Mouse (Mus musculus) MEL (cell line): ENCODE data around the gene Pex10.

Source experiments
- CTCF ChIP-seq, 3 experiments: IDR thresholded peaks in 2 of 3; conservative IDR thresholded peaks in 1 of 3; 2 replicates each; pipeline ENCODE4 v1.5.1; 2011 to 2012; ENCODE audit warnings: low read length in 3 of 3, low read depth in 2 of 3, mild to moderate bottlenecking in 2 of 3, improper control_type of control experiment in 1 of 3, inconsistent platforms in 1 of 3, mixed read lengths in 1 of 3, moderate library complexity in 1 of 3; ENCODE audit not compliant: control insufficient read depth in 1 of 3, insufficient read depth in 1 of 3, poor library complexity in 1 of 3, severe bottlenecking in 1 of 3
- MXI1 ChIP-seq: IDR thresholded peaks from 2 replicates; pipeline ENCODE4 v1.6.1; 2011; ENCODE audit warnings: mild to moderate bottlenecking, low read depth, low read length, improper control_type of control experiment
- USF2 ChIP-seq, 2 experiments: IDR thresholded peaks; 2 replicates each; pipeline ENCODE4 v1.6.1; 2011 to 2012; ENCODE audit warnings: improper control_type of control experiment in 2 of 2, low read length in 2 of 2, borderline replicate concordance in 1 of 2, inconsistent platforms in 1 of 2, low read depth in 1 of 2, mild to moderate bottlenecking in 1 of 2; ENCODE audit not compliant: insufficient read depth in 1 of 2

GRCm38 (mm10) chr4:155092718-155093430, 26.1 kb downstream of the Pex10 start:
- no peak for TF ChIP-seq CTCF (IDR thresholded peaks at IDR 0.05 in 2 of 3, conservative IDR thresholded peaks at IDR 0.05 in 1 of 3; ENCODE audit: control insufficient read depth in 1 of 3, insufficient read depth in 1 of 3, low read depth in 2 of 3, low read length in 3 of 3, poor library complexity in 1 of 3, severe bottlenecking in 1 of 3)
- no peak for TF ChIP-seq USF2 (IDR thresholded peaks at IDR 0.05; ENCODE audit: borderline replicate concordance in 1 of 2, insufficient read depth in 1 of 2, low read depth in 1 of 2, low read length in 2 of 2)
- TF ChIP-seq MXI1: no peak
